ENCODE assay signal across 16 mouse cellular contexts in the genomic region with DNA sequence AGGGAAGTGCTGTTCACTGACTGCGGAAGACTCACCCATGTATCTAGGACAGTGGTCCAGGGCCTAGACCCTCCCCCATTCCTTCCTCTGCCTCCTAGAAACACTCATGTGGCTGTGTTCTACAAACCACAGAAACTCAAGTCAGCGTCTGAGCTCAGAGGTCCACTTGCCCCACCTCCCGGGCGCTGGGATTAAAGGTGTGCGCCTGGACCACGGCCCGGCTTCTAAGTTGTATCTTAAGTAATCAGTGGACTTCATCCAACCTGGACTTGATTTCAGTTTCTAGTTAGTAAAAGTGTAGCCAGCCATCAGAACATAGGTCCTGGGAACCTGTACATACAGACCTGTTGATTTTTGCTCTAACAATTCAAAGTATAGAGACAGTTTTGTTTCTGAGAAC.
DNase-seq lines count a peak whose midpoint lies in the region; TF ChIP-seq lines count a peak whose summit lies in the region.
"Had no signal": no experiment of that assay in that cellular context is flagged by ENCODE, and none has a peak within 500 bp of the region (broad histone marks: within the 10 kb centered on the region; RNA-seq: fewer than 3 reads in every experiment).

No protein-coding gene starts in this region.

- TF ChIP-seq CTCF in gastrocnemius, adult 2 months (IDR thresholded peaks at IDR 0.05), result no peak

- intact Hi-C loops in gastrocnemius, adult 2 months (cut with DNase I), result loop anchor here (5.0 kb wide), 1 partner anchor 37 kb away; no protein-coding TSS in a partner anchor

- peak; percentile 63 for DNase-seq in gastrocnemius, adult 2 months
- no peak for DNase-seq in gastrocnemius, adult 18-20 months (ENCODE audit: low spot score)
- DNase-seq in 3134 (ENCODE audit: extremely low read depth, insufficient read length, low spot score), result peak; percentile 17
- peak; percentile 78 for DNase-seq in kidney, adult 9 months
- peak; percentile 48 for DNase-seq in lung, postnatal 25 days (ENCODE audit: low spot score)
- DNase-seq in cerebellum, postnatal 14 days, result no peak
- no peak for DNase-seq in thymus, postnatal 4 days
- no peak for DNase-seq in embryo, embryonic 11 days
- DNase-seq: cerebellum, adult 11-12 months; liver, embryonic 13.5 days; retina, postnatal 1 day; spleen, adult 18-20 months had no signal

- H3K27ac ChIP-seq in gastrocnemius, adult 2 months, result peak overlapping the region; percentile 76
- H3K27ac ChIP-seq: hindbrain, embryonic 14.5 days; liver, embryonic 13.5 days had no signal

- no peak overlapping the region for H3K4me3 ChIP-seq in gastrocnemius, adult 2 months
- H3K4me3 ChIP-seq: erythroblast, embryonic 14.5 days; heart, embryonic 15.5 days; liver, embryonic 13.5 days; megakaryocyte, embryonic 14.5 days had no signal

Comparison
In these comparisons a context has a peak if more than half of its experiments do, and no peak if none do; other contexts are left out.
1. DNase-seq: peak in gastrocnemius, adult 2 months (single experiment), 3134 (single experiment), kidney, adult 9 months (single experiment) and lung, postnatal 25 days (single experiment); none in gastrocnemius, adult 18-20 months (single experiment), cerebellum, postnatal 14 days (0 of 2), thymus, postnatal 4 days (single experiment) and embryo, embryonic 11 days (single experiment).